Mouse (Mus musculus) mesoderm, embryonic 11.5 days (tissue): ENCODE data around the gene Lrrfip2.

Experiments
- DNase-seq: peaks from one replicate; pipeline ENCODE4 v3.0.0-alpha.2; 2012; ENCODE audit warnings: low read depth, low spot score

Lrrfip2 gene

DNA sequence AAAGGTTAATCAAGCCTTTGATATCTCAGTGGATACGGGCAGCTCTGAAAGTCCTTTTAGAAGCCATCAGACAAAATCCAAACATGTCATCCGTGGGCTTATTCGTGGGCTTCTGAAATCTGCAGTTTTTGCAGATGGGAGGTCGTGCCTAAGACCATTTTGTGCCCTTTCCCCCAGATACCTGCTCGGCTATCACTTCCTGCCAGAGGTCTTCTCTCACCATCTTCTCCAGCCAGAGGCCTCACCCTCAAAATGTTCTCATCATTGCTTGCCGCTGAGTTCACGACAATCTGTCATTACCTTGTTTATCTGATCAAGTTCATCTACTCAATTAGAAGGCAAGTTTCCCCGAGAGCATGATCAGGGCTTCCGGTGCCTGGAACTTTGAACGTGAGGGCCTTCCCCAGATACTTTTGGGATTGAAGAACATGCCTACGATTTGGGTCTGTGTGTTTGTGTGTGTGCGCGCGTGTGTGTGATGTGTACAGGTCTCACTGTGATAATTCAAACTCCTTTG lies at the start of gene Lrrfip2:
Lrrfip2 (plus strand) TSS at position 467 of the 517 bp plus-strand sequence.
- no peak for DNase-seq

DNA sequence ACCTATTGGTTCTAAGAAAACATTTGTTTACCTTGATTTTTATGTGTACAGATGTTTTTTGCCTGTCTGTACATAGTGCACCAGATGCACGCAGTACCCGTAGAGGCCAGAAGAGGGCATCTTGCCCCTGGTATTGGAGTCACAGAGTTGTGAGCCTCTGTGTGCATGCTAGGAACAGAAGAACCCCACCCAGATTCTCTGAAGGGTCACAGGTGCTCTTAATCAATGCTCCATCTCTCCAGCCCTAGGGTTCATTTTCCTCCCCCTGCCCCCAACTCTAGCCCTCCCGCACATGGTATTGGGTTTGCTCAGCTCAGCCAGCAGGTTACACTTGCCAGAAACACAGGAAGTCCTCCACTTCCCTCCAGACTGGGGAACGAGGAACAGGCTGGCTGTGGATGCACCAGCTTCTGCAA lies 46.8 kb upstream of the Lrrfip2 start:
- peak; percentile 58 for DNase-seq

DNA sequence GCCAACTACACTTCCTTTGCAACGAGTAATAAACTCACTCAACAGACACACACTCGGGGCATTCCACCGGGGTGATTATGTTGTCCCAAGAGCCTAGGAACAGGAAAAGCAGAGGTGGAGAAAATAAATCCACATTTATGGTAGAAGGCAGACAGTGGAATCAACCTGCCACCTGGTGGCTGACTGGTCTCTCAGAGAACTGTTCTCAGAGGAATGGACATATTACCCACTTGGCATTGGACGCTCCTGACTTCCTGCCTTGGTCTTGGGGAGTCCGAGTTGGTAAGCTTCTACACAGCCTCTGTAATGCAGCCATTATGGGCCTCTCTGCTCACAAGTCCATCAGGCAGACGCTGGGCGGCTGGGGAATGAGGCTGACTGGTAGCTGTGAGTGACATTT lies 45.2 kb upstream of the Lrrfip2 start:
- no peak for DNase-seq

DNA sequence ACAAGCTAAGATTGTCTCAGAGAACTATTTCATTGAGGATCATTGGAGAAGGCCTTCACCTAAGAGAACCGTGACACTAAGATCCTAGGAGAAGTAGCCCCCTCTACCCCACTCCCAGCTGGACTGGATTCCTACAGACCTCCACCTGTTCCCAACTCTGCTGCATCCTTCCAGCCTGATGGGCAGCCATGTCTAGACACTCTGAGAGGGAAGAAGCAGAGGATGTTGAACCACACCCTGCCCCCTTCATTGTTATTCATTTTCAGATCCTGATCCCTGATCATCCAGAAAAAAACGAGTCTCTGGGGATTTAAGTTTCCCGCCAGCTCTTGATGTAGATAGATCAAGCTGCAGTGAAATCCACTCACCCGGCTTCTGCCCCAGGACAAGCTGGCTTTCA lies 44.4 kb upstream of the Lrrfip2 start:
- DNase-seq = no peak

- DNase-seq = no peak
Observed at GRCm38 (mm10) chr9:111077745-111078144, 39.6 kb upstream of the Lrrfip2 start.

DNA sequence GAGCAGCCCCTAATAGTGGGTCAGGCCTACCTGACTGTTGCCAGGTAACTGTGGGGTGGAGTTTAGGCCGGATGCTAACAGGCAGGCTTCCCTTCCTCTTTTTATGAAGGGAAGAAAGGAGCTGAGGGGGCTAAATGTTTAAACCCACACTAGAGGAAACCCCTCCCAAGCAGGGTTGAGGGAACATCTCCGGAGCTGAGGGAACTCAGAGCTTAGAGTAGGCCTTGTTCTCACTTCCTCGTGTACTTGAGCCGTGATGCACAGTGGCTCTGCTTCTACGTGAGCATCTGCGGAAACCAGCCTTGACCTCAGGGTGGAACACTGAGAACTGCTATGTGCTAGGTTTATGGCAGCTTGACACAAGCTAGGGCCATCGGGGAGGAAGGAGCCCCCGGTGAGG lies 36.6 kb upstream of the Lrrfip2 start:
- no peak for DNase-seq

DNA sequence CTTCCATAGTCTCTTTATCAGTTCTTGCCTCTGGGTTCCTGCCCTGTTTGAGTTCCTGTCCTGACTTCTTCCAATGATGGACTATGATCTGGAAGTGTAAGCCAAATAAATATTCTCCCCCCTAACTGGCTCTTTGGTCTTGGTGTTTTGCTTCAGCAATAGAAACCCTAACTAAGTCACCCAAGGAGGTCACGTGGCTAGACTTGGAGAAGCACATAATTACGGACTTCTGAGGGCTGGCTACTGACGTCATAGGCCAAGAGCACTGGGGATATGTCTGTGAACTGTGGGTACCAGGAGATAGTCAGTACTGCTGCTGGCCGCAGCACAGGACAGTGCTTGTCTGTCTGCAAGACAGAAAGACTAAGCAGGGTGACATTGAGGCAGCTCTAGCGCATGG lies 35.6 kb upstream of the Lrrfip2 start:
- no peak for DNase-seq

GRCm38 (mm10) chr9:111085329-111085728 lies 32.1 kb upstream of the Lrrfip2 start:
- no peak for DNase-seq

GRCm38 (mm10) chr9:111086137-111086536 lies 31.3 kb upstream of the Lrrfip2 start:
- no peak for DNase-seq

GRCm38 (mm10) chr9:111086995-111087606 lies 30.3 kb upstream of the Lrrfip2 start:
- no peak for DNase-seq

DNA sequence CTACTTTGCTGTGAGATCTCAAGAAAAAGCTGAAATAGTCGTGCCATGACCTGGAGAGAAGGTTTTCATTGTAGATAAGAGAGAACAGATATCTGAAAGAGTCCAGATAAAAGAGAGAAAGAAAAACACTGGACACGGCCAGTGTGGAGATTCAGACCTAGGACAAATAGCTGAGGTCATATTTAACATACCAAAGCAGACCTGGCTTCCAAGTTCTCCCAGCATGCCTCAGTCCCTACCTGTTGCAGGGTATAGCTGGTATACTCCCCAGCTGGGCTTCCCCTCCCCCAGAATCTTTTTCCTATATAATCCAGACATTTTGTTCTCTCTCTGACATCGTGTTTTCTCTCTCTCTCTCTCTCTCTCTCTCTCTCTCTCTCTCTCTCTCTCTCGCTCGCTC lies 29.4 kb upstream of the Lrrfip2 start:
- DNase-seq = no peak

- no peak for DNase-seq
Observed at GRCm38 (mm10) chr9:111088886-111089285, 28.5 kb upstream of the Lrrfip2 start.

DNA sequence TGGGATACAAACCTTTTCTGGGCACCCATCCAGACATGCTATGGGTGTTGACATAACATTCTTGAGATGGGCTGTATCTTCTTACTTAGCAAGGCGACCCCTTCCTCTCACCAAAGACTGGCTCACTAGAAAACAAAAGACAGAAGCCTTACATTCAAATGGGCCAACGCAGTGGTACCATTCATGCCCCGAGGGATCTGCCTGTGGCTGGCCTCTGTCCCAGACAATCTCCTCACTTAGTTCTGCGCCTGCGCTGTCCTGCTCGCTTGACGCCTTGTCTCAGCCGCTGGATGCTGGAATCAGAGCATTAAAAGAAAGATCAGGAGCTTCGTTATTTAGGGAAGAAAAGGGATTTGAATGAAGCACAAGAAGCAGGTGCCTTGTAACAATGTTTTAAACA lies 24.7 kb upstream of the Lrrfip2 start:
- no peak for DNase-seq

DNA sequence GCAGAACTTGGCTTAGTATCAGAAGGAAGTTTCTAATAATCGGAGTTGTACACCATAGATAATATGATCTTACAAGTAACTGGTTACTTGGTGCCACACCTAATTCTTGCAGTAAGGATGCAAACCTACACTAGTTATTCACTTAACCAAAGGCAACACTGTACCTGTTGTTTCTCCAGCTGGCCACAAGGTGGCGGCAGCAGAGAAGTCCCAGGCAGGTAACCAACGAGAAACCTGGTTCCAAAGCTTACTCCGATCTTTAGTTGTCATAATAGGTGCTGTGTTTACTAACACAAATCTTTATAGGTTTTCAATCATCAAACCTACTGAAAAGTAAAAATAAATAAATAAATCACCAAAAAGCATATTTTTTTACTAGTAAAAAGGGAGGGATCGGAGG lies 24.3 kb upstream of the Lrrfip2 start:
- DNase-seq = peak; percentile 52

DNA sequence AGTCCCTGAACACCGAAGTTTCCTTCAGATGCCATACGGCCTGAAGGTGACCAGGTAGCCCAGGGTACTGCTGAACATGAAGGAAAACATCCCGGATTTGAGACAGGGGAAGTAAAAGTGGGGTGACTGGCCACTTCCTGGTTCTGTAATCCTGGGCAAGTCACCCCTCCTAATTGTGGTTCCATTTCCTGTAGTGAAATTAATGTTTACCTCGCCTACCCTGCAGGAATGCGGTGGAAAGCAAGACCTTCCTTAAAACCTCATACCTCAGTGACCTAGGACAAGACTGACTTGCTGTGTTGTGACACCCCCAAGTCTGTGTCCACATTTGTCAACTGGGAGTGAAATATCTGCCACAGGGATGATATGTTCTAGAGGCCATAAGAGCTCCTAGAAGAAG lies 22.8 kb upstream of the Lrrfip2 start:
- DNase-seq = no peak

DNA sequence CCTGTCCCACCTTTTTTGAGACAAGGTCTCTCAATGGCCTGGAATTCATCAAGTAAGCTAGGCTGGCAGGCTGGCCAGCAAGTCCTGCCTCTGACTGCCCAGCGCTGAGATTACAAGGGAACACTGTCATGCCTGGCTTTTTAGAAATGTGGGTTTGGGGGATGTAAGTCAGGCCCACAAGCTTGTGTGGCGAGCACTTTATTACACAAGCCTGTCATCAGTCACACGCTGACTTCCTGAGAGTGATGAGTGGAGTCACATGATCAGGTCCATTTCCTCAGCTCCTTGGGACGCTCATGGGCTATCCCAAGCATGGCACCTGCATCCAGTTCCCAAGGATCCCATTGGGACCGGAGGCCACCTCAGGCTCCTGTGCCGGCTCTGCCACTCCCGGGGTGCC lies 21.7 kb upstream of the Lrrfip2 start:
- no peak for DNase-seq

DNA sequence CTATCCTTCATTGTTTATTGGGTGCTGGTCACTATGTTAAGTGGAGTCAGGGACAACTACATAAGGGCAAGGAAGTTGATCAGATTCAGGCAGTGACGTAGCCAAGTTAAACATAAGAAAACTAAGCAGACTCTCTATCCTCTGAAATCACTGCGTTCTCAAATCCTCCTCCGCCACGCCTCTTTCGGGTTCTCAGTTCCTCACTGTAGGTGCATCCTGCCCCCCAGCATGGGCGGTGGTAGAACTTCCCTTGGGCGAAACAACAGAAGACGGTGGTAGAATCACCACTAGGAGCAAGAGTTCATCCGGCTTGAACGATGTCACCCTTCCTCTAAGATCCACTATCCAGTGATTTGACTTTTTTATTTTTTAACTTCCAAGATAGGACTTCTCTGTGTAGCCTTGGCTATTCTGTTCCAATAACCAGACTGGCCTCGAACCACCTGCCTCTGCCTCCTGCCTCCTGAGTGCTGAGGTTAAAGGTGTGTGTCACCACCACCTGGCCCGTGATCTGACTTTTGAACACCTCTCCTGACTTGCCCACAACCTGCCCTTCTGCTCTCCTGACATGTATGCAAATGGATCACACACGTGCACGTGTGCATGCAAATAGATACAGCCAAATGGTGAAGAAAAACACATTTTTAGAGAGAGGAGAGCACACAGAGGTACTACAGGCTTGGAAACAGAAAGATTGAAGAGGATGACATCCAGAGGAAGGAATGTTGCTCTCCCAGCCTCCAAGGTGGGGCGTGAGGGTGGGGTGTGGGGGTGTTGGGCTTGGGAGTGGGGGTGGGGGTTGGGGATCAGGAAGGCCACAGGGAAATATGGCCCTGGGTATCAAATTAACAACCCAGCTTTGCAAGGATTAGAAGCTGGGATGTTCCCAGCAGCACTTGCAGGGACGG lies 20.7 kb upstream of the Lrrfip2 start:
- DNase-seq = no peak

- DNase-seq = no peak
Observed at GRCm38 (mm10) chr9:111097543-111097942, 19.8 kb upstream of the Lrrfip2 start.

DNA sequence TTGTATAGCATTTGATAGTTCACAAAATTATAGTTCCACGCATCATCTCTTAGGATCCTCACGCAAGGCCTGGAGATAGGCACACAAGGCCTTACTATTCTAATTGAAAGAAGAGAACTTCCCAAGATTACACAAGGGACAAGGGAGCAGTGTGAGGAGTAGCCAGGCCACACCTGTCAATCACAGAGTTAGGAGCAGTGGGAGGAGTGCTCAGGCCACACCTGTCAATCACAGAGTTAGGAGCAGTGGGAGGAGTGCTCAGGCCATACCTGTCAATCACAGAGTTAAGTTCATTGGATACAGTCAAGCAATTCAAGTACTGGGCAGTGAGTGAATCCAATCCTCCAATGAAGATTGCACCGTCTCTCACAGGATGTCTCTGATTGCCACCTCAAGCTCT lies 17.0 kb upstream of the Lrrfip2 start:
- no peak for DNase-seq

- DNase-seq = no peak
Observed at GRCm38 (mm10) chr9:111103293-111103692, 14.1 kb upstream of the Lrrfip2 start.

- no peak for DNase-seq
Observed at GRCm38 (mm10) chr9:111103893-111104292, 13.5 kb upstream of the Lrrfip2 start.

- no peak for DNase-seq
Observed at GRCm38 (mm10) chr9:111107863-111108262, 9.5 kb upstream of the Lrrfip2 start.

- peak; percentile 78 for DNase-seq
Observed at GRCm38 (mm10) chr9:111117794-111118251, 431 bp downstream of the Lrrfip2 start.
